Mouse (Mus musculus) mouse trophoblast stem cell (cell line): ENCODE results near the gene Dok5.

Source experiments
- in situ Hi-C, 2 experiments: fragments of 300-500 bp; cut with MseI, MboI; formaldehyde crosslinking; loops; 2 replicates in 1 of 2; 3 replicates in 1 of 2; pipeline ENCODE4 v1.15.1; 2025

Dok5 gene

DNA sequence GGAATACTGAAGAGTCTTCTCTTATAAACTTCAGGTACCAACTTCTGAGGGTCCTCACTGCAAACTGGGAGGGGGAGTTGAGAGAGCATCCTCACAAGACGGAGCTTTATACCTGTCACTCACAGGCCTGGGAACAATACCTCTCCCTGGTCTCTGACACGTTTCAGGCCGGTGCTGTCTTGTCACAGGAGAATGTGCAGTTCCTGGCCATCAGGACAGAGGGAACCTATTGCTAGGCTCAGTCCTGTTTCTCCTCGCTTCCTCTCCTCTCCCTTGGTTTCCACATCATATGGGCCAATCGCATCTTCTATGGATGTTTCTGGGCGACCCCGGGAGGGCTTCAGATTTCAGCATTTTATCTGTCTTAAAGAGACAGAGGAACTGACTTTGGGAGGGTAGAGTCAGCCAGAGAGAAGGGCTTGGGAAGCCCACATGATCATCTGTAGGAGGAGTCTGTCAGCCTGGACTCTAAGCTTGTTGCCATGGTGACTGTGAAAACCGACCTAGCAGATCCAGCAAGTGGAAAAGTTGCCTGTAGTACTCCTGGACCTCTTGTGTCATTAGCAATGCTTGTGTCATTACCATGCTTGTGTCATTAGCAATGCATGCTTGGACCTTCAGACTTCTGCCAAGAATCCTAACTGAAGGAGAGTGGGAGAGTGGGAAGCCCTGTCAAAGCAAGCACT is 59.9 kb downstream of the Dok5 start:
- in situ Hi-C loops = no loop called here

DNA sequence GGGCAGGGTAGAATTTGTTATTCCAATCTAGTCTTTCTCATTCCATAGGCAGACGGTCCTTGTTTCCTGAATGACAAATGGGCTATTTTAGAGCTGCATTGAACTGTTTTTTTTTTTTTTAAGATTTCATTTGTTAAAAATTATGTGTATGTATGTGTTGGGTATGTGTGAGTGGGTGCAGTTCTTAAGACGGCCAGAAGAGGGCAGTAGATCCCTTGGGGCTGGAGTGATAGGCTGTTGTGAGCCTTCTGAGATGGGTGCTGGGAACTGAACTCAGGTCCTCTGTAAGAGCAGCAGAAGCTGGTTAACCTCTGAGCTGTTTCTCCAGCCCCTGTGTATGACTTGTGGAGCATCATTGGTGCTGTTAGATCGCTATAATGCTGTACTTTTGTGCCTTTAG is 63.6 kb downstream of the Dok5 start:
- in situ Hi-C loops = no loop called here

DNA sequence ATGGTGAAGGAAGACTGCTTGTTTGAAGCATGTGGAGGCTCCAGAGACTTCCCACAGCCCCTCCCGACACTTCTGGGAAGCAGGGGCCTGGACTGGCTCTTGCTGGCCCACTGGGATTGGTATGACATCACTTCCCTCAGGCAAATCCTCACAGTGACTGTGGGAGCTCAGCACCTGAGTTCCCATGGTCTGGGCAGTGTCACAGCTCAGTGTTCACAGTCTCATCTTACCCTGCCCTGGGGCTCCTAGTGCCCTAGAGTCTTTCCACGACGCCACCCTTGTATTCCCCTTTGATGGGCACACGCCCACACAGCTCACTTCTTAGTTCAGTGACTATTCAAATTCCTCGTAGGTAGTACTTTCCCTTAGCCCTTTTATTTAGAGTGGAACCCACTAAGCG is 71.4 kb downstream of the Dok5 start:
- in situ Hi-C loops = no loop called here

DNA sequence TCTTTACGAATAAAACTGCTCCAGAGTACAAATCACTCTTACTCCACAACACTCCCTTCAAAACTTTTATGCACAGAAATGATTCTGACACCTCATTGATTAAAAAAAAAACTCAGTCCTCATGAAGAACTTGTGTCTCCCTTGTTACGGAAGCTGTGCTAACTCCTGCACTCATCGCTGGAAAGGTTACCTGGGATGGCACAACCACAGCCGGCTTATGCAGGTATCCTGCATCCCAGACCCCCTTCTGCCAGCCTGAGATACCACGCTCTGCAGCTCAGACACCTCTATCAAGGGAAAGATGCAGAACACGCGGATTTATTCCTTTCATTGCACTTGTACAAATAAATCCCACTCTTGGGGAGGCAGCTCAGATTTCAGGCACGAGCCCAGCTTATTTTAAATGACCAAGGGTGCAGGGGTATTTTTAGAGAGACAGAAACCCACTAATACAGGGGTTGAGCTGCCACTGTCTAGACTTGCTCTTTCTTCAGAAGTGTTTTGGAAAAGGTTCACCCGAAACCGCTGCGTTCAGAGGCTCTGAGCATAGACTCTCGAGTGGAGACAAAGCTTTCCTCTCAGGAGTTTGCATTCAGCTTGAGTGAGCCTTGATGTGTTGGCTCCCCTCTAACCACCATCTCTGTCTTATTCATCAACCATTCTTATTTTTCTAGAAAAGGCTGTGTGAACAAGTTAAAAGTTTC is 76.1 kb downstream of the Dok5 start:
- in situ Hi-C loops = no loop called here

- in situ Hi-C loops = no loop called here
Measured at GRCm38 (mm10) chr2:170808259-170808789, 76.7 kb downstream of the Dok5 start.

DNA sequence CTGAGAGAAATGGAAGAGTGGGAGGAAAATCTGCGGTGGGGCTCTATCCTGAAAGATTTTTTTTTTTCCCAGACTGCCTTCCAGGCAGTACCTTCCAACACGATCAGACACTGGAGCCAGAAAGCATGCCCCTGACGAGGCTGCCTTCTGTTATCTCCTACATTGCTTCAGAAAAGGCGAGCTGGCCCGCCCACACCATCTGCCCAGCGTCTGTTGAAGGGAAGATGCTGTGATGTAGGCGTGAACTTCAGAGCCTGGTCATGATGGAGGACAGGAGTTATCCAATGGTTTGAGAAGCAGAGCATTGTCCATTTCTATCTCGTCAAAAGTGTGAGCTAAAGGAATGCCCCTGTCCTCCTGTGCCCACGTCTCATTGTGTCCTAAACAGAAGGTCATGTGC is 79.7 kb downstream of the Dok5 start:
- in situ Hi-C loops = no loop called here

DNA sequence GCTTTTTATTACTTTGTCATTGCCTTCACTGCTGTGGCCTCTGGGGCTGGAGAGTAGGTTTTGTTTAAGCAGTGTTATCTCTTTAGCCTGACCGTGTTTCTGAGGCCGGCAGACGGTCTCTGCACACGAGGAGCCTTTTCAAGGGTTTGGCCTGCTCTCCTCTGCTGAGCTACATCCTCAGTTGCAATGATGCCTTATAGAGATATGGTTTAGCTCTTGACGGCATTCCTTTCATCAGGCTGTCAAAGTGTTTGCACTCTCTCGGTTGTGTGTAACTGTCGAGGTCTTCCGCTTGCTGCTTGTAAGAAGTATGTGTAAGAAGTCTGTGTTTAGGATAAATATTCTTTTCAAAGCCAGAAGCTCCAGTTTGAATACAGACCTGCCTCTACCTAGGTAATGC is 84.7 kb downstream of the Dok5 start:
- in situ Hi-C loops = no loop called here

- in situ Hi-C loops = no loop called here
Measured at GRCm38 (mm10) chr2:170817112-170817703, 85.6 kb downstream of the Dok5 start.

DNA sequence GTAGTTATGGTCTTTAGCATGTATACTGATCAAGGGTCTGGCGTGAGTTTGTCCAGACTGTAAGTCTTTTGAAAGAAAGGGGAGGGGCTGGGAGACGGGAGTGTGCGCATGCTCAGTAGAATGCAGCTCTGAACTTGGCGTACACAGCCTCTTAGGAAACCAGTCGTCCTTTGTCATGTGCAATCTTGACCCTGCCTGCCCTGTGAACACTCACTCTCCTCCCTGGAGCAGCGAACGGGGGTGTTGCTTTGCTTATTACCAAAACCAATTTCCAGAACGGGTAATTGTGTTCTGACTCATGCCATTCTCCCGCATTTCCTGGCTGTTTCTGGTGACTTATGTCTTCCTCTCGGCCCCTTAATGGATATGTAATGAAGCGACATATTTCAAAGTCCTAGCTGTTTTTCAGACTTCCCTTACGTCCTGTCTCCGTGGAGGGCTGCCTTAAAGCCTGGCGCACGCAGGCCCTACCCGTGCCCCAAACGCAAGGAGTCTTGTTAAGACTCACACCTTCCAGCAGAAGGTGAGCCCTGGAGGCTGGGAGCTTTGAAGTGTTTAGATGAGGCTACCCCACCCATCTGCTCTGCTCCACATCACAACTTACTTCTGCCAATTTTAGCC is 95.3 kb downstream of the Dok5 start:
- in situ Hi-C loops = no loop called here

GRCm38 (mm10) chr2:170828757-170829156 is 97.2 kb downstream of the Dok5 start:
- in situ Hi-C loops = no loop called here

DNA sequence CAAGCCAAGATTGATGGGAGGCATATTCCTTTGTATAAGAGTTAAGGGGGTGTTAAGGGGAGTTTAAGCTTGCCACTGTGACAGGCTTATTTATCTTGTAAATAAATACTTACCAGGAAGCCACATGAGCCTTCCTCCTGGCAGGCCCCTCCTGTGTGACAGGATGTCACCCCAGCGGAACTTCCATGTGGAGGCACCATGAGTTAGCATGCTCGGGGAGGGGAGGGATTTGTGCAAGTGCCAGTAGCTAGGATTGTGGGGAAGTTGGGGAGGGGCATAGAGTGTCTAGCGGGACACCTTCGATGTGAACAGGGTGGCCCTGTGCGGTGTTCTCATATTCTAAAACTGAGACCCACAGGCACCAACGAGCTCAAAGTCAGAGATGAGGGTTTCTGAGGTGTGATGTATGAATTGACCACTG is 97.6 kb downstream of the Dok5 start:
- in situ Hi-C loops = no loop called here

GRCm38 (mm10) chr2:170829988-170830387 is 98.4 kb downstream of the Dok5 start:
- in situ Hi-C loops = no loop called here

DNA sequence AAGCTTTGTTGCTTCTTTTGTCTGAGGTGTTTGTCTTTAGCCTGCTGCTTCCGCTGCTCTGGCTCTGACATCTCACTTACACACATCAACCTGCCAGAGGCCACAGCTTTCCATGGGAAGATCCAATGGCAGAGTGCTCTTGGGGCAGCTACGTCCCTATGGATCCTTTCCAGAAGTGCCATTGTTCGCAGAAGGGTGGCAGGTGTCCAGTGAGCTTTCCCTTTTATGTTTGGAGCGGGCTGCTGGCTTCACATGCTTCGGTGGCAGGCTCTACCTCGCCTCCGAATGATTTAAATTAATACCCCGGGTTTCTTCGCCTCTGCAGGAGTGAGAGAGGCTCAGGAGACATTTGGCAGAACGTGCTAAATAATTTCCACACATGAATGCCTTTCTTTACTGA is 105.3 kb downstream of the Dok5 start:
- in situ Hi-C loops = no loop called here

DNA sequence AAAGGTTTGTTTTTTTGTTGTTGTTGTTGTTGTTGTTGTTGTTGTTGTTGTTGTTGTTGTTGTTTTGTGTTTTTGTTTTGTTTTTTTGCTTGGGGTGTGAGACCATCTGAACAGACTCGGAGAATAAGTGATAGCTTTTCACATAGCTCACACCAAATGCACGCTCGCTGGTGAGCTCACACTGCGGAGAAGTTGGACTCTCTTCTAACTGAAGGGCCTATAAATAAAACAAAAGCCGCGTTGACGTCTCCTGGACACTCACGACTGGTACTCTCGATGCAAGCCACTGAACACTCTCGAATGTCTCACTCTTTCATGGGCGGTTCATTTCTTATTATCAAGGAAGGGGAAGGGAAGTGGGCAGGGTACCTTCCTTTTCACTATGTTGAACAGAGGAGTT is 105.8 kb downstream of the Dok5 start:
- in situ Hi-C loops = no loop called here

- in situ Hi-C loops = no loop called here
Measured at GRCm38 (mm10) chr2:170837824-170838557, 106.4 kb downstream of the Dok5 start.

GRCm38 (mm10) chr2:170841441-170841965 is 109.9 kb downstream of the Dok5 start:
- in situ Hi-C loops = no loop called here

DNA sequence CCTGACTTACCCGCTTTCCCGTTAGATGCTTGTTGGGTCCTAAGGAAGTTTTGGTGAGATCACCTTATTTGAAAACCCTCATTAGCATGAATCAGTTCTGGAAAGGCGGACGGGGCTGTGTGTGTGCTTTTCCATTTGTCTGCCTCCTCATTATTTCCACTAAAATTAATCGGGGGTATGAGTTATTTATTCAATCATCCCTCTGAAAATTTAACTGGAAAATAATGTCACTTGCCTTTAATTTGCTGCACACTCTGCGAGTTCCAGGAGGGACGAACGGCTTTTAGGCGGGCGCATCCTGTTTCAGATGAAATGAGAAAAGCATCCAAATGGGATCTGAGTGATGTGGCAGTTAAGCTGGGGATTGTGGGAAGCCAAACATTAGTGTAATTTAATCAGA is 113.9 kb downstream of the Dok5 start:
- in situ Hi-C loops = no loop called here

GRCm38 (mm10) chr2:170850058-170850457 is 118.5 kb downstream of the Dok5 start:
- in situ Hi-C loops = no loop called here

- in situ Hi-C loops = no loop called here
Measured at GRCm38 (mm10) chr2:170852337-170852736, 120.7 kb downstream of the Dok5 start.

GRCm38 (mm10) chr2:170855210-170855609 is 123.6 kb downstream of the Dok5 start:
- in situ Hi-C loops = no loop called here

DNA sequence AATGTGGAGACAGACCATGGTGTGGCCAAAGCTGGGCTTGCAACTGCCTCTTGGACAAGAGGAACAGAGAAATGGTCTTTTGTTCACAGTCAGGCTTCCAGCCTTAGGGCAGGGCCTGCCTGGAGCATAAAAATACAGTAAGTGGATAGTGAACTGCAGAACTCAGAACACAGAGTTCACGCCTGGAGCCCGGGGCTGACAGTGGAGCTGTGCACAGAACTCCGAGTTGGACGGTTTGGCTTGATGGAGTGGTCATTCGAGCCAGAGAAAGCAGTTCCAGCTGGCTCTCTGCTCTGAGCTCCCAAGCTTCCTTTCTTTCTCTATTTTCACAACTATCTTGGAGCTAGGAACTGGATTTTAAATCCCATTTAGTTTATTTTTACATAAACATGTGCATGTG is 124.5 kb downstream of the Dok5 start:
- in situ Hi-C loops = no loop called here
